Mouse (Mus musculus): ENCODE data around the gene Ttc39b. TPM values are rescaled to one million over a fixed set of nuclear protein-coding genes. Genes with fewer than 3 reads are reported as not detected.

The Ttc39b gene
- polyA plus RNA-seq, 1 experiment: 19.1 TPM

- no peak for DNase-seq (ENCODE audit: extremely low spot score in 1 of 2, low spot score in 1 of 2)
These were observed 5.3 kb downstream of the Ttc39b start for GRCm38 (mm10) chr4:83318758-83319157.

GRCm38 (mm10) chr4:83317826-83318348 is 6.2 kb downstream of the Ttc39b start:
- no peak for DNase-seq (ENCODE audit: extremely low spot score in 1 of 2, low spot score in 1 of 2)

GRCm38 (mm10) chr4:83316718-83317117 is 7.3 kb downstream of the Ttc39b start:
- no peak for DNase-seq (ENCODE audit: extremely low spot score in 1 of 2, low spot score in 1 of 2)

- DNase-seq (ENCODE audit: extremely low spot score in 1 of 2, low spot score in 1 of 2): no peak
These were observed 8.1 kb downstream of the Ttc39b start for GRCm38 (mm10) chr4:83315930-83316329.

- DNase-seq (ENCODE audit: extremely low spot score in 1 of 2, low spot score in 1 of 2): no peak
These were observed 8.9 kb downstream of the Ttc39b start for GRCm38 (mm10) chr4:83314922-83315881.

- DNase-seq (ENCODE audit: extremely low spot score in 1 of 2, low spot score in 1 of 2): no peak
These were observed 9.7 kb downstream of the Ttc39b start for GRCm38 (mm10) chr4:83314261-83314793.

- DNase-seq (ENCODE audit: extremely low spot score in 1 of 2, low spot score in 1 of 2): no peak
These were observed 11.7 kb downstream of the Ttc39b start for GRCm38 (mm10) chr4:83312336-83312735.

- DNase-seq (ENCODE audit: extremely low spot score in 1 of 2, low spot score in 1 of 2): no peak
These were observed 12.6 kb downstream of the Ttc39b start for GRCm38 (mm10) chr4:83311481-83311880.

- no peak for DNase-seq (ENCODE audit: extremely low spot score in 1 of 2, low spot score in 1 of 2)
These were observed 13.1 kb downstream of the Ttc39b start for GRCm38 (mm10) chr4:83310990-83311389.

GRCm38 (mm10) chr4:83308914-83309313 is 15.1 kb downstream of the Ttc39b start:
- DNase-seq (ENCODE audit: extremely low spot score in 1 of 2, low spot score in 1 of 2): no peak

- no peak for DNase-seq (ENCODE audit: extremely low spot score in 1 of 2, low spot score in 1 of 2)
These were observed 16.2 kb downstream of the Ttc39b start for GRCm38 (mm10) chr4:83307686-83308469.

- DNase-seq (ENCODE audit: extremely low spot score in 1 of 2, low spot score in 1 of 2): no peak
These were observed 17.2 kb downstream of the Ttc39b start for GRCm38 (mm10) chr4:83306879-83307278.

GRCm38 (mm10) chr4:83305099-83305498 is 19.0 kb downstream of the Ttc39b start:
- DNase-seq (ENCODE audit: extremely low spot score in 1 of 2, low spot score in 1 of 2): no peak

GRCm38 (mm10) chr4:83302887-83303827 is 20.9 kb downstream of the Ttc39b start:
- DNase-seq (ENCODE audit: extremely low spot score in 1 of 2, low spot score in 1 of 2): peak; percentile 64 to 95

- DNase-seq (ENCODE audit: extremely low spot score in 1 of 2, low spot score in 1 of 2): no peak
These were observed 21.8 kb downstream of the Ttc39b start for GRCm38 (mm10) chr4:83302123-83302737.

GRCm38 (mm10) chr4:83301713-83302112 is 22.3 kb downstream of the Ttc39b start:
- no peak for DNase-seq (ENCODE audit: extremely low spot score in 1 of 2, low spot score in 1 of 2)

- peak in 1 of 2 experiments; percentile 75 for DNase-seq (ENCODE audit: extremely low spot score in 1 of 2, low spot score in 1 of 2)
These were observed 39.2 kb downstream of the Ttc39b start for GRCm38 (mm10) chr4:83284768-83285350.

GRCm38 (mm10) chr4:83283973-83284767 is 39.9 kb downstream of the Ttc39b start:
- peak in 1 of 2 experiments; percentile 59 for DNase-seq (ENCODE audit: extremely low spot score in 1 of 2, low spot score in 1 of 2)

Measured in frontal cortex, adult 2 months (tissue).